Mouse (Mus musculus): ENCODE results near the gene Pdzd9.
"Not testable (repeated sequence)": the region's sequence is repeated elsewhere in the genome, so short reads cannot be mapped to it uniquely, and the experiment has no call there.

The Pdzd9 gene

DNA sequence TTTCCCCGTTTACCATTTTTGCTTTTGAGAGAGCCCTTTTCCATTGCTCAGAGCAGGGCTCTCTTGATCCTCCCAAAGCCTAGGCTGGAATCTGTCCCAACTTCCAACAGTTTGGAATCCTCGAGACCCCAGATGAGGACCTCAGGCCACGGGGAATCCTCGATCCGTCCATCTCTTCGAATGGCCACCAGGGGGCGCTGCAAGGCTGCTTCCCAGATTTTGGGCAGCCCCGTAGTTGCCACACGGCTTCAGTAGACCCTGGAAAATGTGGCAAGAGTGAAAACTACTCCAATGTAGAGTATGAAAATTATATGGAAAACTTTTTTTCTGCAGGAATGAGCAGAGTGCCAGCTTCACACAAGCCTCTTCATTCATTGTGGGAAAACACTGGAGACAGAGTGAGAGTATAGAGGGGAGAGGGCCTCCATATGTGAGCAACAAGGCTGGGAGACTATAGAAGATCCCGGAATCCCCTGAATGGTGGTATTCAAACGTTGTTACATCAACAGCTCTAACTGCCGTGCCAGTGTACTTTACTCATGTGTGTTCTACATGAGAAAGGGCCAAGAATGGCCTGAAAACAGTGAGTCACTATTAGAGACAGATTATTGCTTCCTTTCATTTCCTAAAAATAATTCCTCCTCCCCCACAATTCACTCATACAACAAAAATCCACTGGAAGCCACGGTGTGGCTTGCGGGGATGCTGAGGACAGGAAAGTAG is at the start of gene Pdzd9:
Pdzd9 (minus strand) TSS at position 191 of the 723 bp plus-strand sequence.
- DNase-seq (ENCODE audit: low read depth, low spot score): peak; percentile 76

DNA sequence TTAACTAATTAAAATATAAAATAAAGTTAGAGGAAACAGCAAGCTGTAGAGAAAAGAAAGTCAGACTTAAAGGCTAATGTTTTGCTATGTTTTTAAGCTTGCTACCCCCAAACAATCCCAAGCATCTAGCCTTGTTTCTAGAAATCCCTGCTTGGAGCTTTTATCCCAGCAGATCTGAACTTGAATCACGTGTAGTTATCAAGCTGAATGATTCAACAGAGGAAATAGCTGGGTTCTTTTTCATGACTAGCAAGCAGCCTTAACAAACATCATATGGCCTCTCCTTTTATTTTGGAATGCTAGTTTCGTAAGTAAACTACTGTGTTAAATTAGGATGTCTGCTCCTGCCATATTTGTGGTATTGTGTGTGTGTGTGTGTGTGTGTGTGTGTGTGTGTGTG is 47.1 kb upstream of the Pdzd9 start:
- DNase-seq (ENCODE audit: low read depth, low spot score): peak; percentile 50

DNA sequence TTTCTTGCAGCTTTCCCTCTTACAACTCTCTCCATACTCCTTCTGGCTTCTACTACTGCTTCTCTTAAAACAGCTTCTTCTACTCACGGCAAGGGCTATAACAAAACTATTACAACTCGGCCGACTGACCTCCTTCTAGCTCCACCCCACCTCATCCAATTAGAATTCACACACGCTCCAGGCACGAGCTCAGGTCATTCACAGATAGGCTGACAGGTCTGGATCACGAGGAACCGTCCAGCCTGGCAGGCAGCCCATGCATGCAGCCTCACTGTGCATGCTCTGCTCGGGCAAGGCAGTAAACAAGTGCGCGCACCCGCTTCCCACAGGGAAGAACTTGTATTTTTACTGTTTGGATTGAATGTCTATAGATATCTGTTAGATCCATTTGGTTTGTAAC is 43.8 kb upstream of the Pdzd9 start:
- not testable (repeated sequence) for DNase-seq (ENCODE audit: low read depth, low spot score)

DNA sequence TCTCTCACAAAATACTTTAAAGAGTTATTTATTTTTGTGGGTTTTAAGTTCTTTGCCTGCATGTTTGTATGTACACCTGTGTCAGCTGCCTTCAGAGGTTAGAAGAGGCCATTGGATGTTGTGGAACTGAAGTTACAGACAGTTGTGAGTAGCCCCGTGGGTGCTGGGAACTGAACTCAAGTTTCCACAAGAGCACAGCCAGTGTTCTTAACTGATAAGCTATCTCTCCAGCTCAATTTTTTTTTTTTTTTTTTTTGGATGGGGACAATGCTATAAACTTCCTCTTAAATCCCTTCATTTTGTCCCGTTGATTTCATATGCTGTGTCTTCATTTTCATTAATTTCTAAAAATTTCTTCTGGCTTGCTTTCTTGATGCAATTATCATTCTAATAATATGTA is 43.1 kb upstream of the Pdzd9 start:
- DNase-seq (ENCODE audit: low read depth, low spot score): no peak

DNA sequence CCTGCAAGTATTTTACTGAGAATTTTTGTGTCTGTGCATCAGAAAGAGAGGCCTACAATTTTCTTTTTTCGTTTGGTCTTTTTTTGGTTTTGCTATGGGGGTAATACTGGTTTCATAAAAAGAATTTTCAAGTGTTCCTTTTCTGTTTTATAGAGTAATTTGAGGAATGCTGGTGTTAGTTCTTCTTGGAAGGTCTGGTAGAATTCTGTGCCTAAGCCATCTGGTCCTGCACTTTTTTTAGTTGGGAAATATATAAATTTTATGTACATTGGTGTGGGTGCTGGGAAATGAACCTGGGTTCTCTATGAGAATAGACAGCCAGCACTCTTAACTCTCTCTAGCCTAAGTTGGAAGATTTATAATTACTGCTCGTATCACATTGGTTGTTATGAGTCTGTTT is 41.9 kb upstream of the Pdzd9 start:
- DNase-seq (ENCODE audit: low read depth, low spot score): no peak

DNA sequence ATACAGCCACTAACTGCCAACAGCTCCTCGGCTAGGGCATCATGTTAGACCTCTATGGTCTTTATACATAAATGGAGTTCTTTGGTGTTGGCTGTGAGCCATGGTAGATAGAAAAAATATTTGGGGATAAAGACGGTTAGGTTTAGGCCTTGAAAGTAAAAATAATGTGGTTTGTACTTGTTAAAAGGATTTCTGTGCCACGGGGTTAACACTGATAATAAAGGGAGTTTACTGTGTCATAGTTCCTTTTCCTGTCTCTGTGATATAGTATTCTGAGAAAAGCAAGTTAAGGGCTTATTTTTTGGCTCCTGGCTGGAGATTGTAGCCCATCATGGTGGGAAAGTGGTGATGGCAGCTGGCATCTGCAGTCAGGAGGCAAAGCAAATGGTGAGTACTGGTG is 33.7 kb upstream of the Pdzd9 start:
- DNase-seq (ENCODE audit: low read depth, low spot score): no peak

DNA sequence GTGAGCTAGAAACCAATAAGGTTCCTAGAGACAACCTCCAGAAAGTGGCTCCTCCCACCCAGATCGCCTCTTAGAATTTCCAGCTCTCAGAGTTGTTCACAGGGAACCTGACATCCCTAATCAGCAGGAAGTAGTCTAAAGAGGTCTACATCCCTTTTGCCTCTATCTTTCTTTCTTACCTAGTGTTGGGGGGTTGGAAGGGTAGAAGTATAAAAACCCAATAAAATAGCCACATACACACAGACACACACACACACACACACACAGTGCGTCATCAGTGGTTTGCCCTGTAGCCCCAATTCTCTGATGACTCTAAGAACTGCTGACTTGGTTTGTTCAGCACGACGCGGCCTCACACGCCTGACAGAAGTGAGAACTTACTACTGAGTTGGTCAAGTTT is 29.4 kb upstream of the Pdzd9 start:
- DNase-seq (ENCODE audit: low read depth, low spot score): no peak

DNA sequence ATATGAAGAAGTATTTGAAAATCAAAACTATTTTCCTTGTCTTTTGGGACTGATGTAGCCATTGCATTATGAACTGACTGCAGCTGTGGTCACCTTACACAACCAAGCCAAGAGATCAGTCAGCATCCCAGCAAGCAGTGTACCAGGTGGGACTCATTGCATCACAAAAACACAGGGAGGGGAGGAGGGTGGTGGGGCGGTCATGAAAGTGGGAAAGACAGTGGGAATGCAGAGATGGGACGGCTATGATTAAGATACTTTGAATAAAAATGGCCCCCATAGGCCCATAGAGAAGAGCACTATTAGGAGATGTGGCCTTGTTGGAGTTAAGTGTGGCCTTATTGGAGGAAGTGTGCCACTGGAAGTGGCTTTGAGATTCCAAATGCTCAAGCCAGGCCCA is 26.2 kb upstream of the Pdzd9 start:
- DNase-seq (ENCODE audit: low read depth, low spot score): no peak

DNA sequence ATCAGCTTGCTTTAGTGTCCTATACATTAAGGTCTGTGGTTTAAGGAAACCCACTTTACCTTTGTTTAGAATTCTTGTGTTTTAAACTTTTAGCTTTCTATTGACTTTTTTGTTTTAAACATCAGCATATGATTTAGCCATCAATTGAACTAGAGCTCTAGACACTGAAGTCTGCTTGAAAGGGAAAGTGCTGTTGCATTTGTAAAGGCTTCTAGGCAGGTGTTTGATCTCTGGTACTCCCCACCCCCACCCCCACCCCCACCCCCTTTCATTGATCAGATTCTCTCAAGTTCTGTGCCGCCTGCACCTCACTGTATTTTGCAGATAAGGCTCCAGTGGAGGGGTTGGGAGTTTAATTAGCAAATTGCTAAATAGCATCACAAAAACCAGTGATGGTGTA is 25.5 kb upstream of the Pdzd9 start:
- DNase-seq (ENCODE audit: low read depth, low spot score): no peak

DNA sequence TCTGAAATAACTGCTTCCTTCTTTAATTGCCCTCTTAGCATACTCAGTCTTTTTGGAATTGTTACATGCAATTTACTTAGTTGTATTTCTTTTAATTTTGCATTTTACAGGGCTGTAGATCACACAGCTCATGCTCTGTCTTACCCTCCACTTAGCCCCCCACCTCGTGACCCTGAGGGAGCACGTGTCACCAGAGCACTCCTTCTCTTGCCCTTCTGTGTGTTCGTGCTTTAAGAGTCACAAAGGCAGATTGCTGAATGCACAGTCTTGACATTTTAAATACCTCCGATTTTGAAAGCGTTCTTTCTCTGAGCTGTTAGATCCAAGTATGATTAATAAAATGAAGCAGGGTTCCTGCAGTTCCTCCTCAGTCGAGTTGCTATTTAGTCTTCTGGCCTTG is 25.1 kb upstream of the Pdzd9 start:
- no peak for DNase-seq (ENCODE audit: low read depth, low spot score)

DNA sequence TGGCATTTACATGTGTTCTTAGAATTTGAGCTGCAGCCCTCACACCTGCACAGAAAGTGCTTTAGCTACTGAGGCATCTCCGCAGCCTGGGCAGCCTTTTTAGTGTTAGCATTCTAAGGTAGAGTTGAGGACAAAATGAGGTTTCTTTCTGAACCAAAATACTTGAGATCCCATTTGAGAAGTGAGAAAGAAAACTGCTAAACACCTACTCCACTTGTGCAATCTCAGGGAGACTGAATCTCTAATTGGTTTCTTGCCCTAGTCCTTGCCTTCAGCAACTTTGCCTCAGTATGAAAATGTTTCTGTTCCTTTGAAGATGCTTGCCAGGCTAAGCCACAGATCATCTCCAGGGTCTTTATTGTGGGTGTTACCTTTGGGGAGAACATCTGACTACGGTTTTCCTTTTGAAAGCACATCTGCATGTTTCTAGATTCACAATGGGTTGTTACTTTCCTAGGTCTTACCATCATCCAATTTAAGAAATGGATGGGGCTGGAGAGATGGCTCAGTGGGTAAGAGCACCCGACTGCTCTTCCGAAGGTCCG is 23.8 kb upstream of the Pdzd9 start:
- DNase-seq (ENCODE audit: low read depth, low spot score): no peak

DNA sequence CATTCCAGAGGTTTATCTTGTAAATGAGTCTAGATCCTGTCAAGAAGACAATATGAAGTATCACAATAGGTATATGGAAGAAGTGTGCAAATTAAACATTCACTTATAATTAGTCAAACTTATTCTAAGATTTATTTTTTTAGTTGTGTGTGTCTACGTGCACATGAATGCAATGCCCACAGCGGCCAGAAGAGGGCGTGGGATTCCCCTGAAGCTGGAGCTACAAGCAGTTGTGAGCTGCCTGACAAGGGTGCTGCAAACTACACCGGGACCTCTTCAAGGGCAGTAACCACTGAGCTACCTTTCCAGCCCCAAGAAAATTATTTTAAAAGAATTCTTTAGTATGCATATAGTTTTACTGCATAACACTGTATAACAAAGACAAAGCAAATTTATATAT is 20.5 kb upstream of the Pdzd9 start:
- peak; percentile 9 for DNase-seq (ENCODE audit: low read depth, low spot score)

DNA sequence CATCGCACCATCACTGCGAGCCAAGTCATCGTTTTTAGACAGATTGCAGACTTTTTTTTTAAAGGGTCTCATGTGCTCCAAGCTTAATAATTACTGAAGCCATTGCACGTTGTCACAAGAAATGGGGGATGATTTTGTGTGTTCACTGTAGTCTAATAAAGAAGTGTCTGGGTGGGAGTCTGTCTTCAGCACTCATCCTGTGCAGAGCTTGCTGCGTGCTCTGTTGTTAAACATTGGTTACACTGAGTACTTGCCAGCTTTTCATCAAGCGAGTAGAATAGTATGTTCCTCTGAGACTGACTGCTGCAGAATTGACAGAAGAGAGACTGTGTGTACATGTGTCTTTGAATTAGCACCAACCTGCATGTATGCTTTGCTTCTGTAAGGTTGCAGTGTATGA is 15.1 kb upstream of the Pdzd9 start:
- no peak for DNase-seq (ENCODE audit: low read depth, low spot score)

DNA sequence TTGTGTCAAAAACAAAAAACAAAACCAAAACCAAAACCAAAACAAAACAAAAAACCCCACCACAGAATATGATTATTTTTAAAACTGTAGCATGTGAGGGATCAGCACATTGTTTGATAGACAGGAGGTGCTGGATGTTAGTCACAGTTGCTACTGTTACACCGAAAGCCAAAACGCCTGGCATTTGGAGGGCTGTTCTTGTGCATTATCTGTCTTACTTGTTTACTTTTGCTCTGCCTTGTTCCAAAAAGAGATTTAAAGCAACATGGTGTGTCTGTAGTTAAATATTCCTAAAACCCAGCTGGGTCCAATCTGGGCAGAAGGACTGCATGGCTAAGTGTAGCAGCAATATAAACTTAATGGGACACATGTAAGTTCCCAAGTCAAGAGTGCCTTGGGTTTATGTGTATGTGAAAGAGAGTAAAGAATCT is 14.6 kb upstream of the Pdzd9 start:
- DNase-seq (ENCODE audit: low read depth, low spot score): no peak

DNA sequence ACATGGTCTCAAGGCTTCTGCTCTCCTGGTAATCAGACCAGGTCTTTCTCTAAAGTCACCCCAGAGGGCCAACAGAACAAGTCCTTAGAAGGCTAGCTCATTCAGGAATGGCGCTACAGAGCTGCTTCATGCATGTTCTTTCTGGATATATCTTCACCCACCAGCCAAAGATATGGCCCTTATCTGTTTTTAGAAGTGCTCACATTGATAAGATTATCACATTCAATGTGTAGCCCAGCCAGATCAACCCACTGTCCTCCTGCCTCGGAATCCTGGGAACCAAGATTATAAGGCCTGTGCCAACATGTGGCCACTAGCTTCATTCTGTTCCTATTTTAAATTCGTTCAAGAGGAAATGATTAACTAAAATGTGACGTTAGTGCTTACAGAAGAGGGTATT is 11.9 kb upstream of the Pdzd9 start:
- DNase-seq (ENCODE audit: low read depth, low spot score): no peak

DNA sequence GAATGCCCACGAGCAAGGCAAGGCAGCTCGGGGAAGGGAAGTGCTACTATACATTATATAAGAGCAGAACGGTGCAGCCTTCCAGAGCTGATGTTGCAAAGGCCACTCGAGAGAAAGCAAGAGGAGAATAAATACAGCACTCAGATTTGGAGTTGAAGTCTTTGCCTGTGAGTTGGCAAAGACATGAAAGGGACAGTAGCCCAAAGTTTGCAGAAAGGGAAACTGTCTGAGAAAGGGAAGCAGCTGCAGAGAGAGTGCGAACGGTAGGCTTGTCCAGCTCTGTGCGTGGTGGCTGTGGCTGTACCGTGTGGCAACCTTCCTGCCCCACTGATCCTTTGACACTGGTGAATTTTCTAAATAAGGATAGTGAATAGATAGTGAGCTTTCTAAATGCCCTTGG is 8.9 kb upstream of the Pdzd9 start:
- no peak for DNase-seq (ENCODE audit: low read depth, low spot score)

DNA sequence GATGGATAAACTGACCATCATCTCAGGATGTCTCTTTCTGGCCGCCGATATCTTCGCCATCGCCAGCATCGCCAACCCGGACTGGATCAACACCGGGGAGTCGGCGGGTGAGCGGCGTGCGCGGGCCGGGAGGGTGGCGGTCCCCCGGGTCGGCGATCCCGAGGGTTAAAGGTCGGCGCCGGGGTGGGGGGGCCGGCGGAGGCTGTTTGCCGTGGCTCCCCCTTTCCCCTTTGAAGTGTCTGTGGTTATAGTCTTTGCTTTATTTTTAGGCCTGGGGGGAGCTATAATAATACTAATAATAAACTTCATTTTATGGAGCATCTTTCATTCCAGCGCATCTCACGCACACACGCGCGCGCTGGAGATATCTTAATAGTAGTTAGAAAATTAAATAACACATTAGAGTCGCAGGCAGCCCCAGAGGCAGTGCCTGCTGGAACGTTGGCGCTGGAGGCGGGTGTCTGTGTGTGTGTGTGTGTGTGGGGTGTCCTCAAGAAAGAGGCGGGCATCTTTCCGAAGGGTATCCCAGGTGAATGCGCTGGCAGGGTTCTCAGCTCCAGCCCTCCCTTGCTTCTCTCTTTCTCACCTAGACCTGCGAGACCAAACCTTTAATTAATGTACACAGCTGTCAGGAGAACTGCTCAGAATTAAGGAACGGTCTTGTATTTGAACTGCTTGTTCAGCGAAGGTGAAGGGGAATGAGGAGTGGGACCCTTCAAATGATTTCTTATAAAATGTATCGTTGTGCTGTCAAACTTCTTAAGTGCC is 7.8 kb upstream of the Pdzd9 start:
- peak; percentile 14 for DNase-seq (ENCODE audit: low read depth, low spot score)

DNA sequence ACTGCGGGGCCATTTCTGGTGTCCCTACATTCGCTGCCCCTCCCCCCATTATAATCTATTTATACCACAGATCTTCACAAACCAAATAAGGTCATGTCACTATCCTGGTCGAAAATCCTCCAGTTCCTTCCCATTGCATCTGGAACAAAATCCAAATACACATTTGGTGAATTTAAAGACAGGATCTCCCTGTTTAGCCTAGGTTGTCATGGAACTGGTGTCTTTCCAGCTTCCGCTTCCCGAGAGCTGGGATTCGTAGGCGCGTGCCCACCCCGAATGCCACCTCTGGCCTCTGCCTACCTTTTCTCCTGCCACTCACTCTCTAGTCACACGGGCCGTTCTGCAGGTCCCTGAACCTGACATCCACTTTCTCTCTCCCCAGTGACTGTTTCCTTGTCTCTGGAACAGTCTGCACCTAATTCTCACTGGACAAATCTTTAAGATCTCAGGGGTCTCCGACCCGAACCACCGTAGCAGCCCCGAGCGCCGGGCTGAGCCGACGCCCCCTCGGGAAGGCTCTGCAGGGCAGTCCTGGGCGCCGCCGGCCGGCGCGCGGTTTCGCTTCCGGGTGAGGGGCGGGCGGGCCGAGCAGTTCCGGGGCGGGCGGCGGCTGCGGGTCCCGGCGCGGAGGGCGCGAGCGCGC is 7.0 kb upstream of the Pdzd9 start, which contains the start of gene Mosmo:
Mosmo (plus strand) TSS at position 618 of the 643 bp plus-strand sequence.
- peak; percentile 46 for DNase-seq (ENCODE audit: low read depth, low spot score)

DNA sequence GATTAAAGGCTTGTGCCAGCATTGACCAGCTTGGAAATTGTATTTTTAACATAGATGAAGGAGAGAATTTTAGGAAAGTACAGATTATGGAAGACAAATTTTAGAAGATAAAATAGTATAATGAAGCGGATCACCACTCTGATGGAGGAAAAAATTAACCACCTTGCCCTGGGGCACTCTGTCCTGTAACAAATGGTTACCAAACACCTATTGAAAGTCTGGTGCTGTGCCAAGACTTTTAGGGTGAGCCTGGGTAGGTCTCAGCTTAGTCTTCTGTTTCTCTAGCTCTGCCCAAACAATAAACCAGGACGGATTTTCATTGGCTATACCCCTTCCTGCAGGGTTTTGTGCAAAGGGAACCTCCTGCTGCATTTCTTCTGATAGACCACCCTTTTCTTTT is 1.1 kb upstream of the Pdzd9 start:
- DNase-seq (ENCODE audit: low read depth, low spot score): peak; percentile 1

DNA sequence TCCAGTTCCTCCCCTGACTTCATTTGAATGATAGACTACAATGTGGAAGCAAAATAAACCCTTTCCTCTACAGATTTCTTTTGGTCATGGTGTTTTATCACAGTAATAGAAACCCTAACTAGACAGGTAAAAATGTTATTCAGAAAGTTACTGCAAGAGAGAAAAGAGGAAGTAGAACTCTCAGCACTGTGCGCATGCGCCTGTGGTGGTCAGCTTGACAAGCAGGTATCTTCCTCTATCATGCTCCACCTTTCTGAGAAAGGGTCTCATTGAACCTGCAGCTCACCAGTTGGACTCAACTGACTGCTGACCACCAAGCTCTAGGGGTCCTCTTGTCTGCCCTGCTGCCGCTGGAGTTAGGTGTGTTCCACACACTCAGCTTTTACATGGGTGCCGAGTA is 8.1 kb downstream of the Pdzd9 start:
- DNase-seq (ENCODE audit: low read depth, low spot score): no peak

DNA sequence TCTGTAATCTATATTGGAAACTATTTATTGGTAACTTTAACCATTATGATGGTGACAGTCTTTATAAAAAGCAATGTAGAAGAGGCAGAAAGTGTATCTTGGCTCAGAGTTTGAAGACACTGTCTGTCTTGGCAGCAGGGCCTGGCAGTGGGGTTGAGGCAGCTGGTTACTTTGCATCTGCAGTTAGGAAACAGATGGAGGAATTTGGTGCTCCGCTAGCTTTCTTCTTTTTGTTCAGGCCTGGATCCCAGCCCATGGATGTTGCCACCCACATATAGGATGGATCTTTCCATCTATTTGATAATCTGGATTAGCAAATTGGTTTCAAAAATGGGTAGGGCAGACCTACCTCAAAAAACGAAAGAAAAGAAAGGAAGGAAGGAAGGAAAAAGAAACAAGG is 22.3 kb downstream of the Pdzd9 start:
- no peak for DNase-seq (ENCODE audit: low read depth, low spot score)

DNA sequence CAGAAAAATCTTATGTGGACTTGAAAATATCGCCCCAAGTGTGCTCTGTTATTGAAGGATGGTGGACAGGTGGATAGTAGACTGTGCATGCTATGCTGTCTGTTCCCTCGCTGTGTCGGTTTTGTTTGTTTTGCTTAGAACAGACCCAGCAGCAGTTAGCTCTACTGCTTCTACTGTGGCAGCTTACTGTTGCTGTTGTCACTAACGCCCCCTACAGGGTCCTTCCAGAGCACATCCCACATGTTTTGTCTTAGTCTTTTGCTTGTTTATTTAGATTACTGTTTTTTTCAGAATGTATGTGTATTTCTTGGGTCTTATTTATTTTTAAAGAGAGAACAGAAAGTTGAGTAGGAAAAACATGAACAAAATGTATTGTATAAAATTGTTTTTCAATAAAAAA is 26.9 kb downstream of the Pdzd9 start:
- DNase-seq (ENCODE audit: low read depth, low spot score): peak; percentile 11
